Mouse (Mus musculus) limb, embryonic 10.5 days (tissue): ENCODE data around the gene Mef2c. TPM values are rescaled to one million over a fixed set of nuclear protein-coding genes. Genes with fewer than 3 reads are reported as not detected.

ENCODE experiments used
- DNase-seq: peaks from one replicate; pipeline ENCODE4 v3.0.0-alpha.2; 2017; ENCODE audit warnings: low spot score
- H3K27ac ChIP-seq: fragments of 300-500 bp; sonication (generic); 2 replicates; pipeline ENCODE4 v1.5.1; 2016; ENCODE audit warnings: mild to moderate bottlenecking
- H3K27me3 ChIP-seq: fragments of 300-500 bp; sonication (generic); 2 replicates; pipeline ENCODE4 v1.6.1; 2016; ENCODE audit warnings: low read depth, mild to moderate bottlenecking; ENCODE audit not compliant: poor library complexity, severe bottlenecking
- H3K36me3 ChIP-seq: fragments of 300-500 bp; sonication (generic); 2 replicates; pipeline ENCODE4 v1.6.1; 2016; ENCODE audit warnings: mild to moderate bottlenecking, moderate library complexity
- H3K4me1 ChIP-seq: fragments of 300-500 bp; sonication (generic); 2 replicates; pipeline ENCODE4 v1.6.1; 2016
- H3K4me3 ChIP-seq: fragments of 300-500 bp; sonication (generic); 2 replicates; pipeline ENCODE4 v1.5.1; 2016; ENCODE audit warnings: mild to moderate bottlenecking, moderate library complexity
- H3K9me3 ChIP-seq: fragments of 300-500 bp; sonication (generic); replicated peaks from 2 replicates; pipeline ENCODE4 v1.6.1; 2016; ENCODE audit warnings: mild to moderate bottlenecking
- WGBS: fragments of 180-500 bp; shearing (Covaris S2); methylation state at CpG from one replicate; pipeline ENCODE4 v1.1.7; 2016; 5-methylcytosine and 5-hydroxymethylcytosine counted together
- polyA plus RNA-seq: library from polyadenylated mRNA; unstranded; fragments of >200 nt; fragmentation: Nextera tagmentation; extraction: Ambion mirVana; gene quantifications from 2 replicates; pipeline ENCODE4 v1.2.1, GENCODE M21; 2016

Gene Mef2c
- polyA plus RNA-seq, 1 experiment from 2014 or later = 17.5 TPM

DNA sequence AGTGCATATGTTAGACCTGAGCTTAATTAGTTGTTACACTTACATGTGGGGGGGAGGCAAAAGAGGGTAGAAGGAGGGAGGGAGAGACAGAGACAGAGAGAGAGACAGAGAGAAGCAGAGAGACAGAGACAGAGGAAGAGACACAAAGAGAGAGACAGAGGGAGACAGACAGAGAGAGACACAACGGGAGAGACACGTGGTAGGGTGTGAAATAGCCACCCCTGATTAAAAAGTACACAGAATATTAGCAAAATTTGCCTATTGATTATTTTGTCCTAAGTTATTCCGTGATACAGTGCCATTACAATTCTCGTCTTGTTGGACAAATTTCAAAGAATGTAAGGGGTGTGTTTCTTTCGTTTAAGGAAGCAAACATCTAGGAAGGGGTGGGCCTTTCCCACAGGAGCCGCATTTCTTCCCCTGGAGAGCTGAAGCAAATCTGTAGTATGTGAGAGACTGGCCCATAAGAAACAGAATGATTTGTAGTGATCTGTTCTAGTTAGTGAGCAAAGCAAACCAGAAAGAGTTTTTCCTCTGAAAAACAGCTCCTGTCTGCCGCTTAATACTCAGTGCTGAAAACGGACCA, 26.0 kb downstream of the Mef2c start:
- H3K9me3 ChIP-seq = no peaks in the 10 kb centered on the region
- no peak for DNase-seq
- peaks cover 8% of the 10 kb centered on the region; the same call in 1 of the 2 replicates for H3K27me3 ChIP-seq
- no peaks in the 10 kb centered on the region for H3K36me3 ChIP-seq
- no peaks in the 10 kb centered on the region for H3K4me1 ChIP-seq
- WGBS = 73% methylated on average over 8 of the region's 8 CpGs
- H3K4me3 ChIP-seq = no peak overlapping the region
- H3K27ac ChIP-seq = no peak overlapping the region

DNA sequence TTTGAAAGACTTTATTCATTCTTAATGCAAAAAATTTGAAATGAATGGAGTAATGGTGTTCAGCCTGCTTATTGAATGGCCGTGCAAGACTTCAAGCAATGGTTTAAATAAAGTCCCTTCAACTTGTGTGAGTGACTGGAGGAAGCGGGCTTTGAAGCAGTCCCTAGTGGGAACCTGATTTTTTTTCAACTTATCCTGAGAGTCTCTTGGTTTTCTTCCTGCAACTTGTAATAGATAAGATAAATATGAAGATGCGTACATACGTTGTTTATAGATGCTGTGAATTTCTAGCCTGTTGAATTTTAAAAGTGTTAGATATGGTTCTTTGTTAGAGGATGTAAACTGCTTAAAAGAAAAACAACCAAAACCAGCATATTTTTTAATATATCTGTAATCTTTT, 27.1 kb downstream of the Mef2c start:
- H3K9me3 ChIP-seq = no peaks in the 10 kb centered on the region
- DNase-seq = no peak
- WGBS = 87% methylated on average over 4 of the region's 4 CpGs
- H3K27ac ChIP-seq = no peak overlapping the region
- H3K27me3 ChIP-seq = no peaks in the 10 kb centered on the region
- H3K4me3 ChIP-seq = no peak overlapping the region
- H3K4me1 ChIP-seq = no peaks in the 10 kb centered on the region
- no peaks in the 10 kb centered on the region for H3K36me3 ChIP-seq

DNA sequence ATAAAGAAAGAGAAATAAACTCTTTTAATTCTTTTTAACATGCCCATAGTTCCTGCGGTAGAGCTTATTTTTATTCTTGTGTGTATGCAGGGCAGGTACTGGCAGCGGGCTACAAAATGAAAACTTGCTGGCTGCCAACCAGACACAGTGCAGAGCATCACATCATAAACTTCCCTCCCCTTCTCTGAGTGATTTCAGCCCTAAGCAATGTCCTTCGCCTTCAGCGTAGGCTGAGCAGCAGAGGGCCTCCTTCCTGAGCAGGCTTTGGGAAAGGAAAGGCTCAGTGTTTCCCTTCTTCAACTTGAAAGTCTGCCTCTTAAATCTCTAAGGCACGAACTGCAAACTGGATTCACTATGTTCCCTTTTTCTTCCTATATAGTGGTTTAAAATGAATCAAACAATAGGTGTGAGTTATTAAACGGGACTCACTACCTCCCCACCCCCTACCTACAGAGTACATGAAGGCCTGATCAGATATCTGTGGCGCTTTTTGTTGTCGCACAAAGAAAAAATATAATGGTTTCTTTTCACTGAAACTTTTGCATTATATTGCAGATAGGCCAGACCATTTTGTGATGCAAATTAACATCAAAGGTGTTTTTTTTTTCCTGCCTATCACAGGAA, 28.2 kb downstream of the Mef2c start:
- no peak overlapping the region for H3K27ac ChIP-seq
- H3K9me3 ChIP-seq = no peaks in the 10 kb centered on the region
- H3K36me3 ChIP-seq = no peaks in the 10 kb centered on the region
- H3K27me3 ChIP-seq = no peaks in the 10 kb centered on the region
- no peaks in the 10 kb centered on the region for H3K4me1 ChIP-seq
- WGBS = 60% methylated on average over 8 of the region's 8 CpGs
- H3K4me3 ChIP-seq = no peak overlapping the region
- DNase-seq = no peak

DNA sequence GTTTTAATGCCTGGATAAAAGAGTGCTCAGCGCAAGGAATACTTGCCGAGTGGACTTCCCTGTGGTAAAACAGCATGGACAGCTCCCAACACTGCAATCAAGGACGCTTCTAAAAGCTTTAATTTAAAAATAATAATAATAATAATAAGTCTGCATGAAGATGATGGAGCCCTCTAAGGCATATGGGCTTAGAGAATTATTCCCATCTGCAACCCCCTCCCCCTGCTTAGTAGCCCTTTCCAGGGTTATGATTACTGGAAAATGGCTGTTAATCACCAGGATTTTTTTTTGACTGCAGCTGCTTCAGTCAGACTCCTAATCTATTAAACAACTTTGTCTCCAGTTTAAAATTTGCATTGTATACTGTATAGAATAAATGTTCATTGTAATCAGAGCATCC, 32.5 kb downstream of the Mef2c start:
- 88% methylated on average over 3 of the region's 3 CpGs for WGBS
- Histone ChIP-seq H3K27me3 (no peaks in the 10 kb centered on the region), H3K27ac (no peak overlapping the region), H3K9me3 (no peaks in the 10 kb centered on the region), H3K36me3 (no peaks in the 10 kb centered on the region), H3K4me1 (no peaks in the 10 kb centered on the region), H3K4me3 (no peak overlapping the region)
- DNase-seq = no peak

DNA sequence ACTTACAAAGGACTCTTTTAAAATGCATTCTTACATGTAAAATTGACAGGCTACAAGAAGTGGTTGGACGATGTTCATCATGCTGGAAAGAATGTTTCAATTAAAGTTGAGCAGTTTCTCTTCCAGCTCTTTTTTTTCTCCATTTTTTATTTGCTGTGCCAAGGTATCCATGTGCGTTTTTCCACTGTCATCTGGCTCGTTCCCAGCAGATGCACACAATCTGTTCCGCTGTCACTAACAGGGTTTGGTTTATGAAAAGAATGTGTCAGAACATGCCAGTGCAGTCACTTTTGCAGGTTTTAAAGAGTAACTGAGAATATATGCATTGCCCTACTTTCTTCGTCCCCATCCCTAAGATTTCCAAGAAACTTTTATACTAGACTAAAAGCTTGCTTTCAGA, 33.3 kb downstream of the Mef2c start:
- Histone ChIP-seq H3K27ac (no peak overlapping the region), H3K4me3 (no peak overlapping the region), H3K4me1 (no peaks in the 10 kb centered on the region), H3K9me3 (no peaks in the 10 kb centered on the region), H3K36me3 (no peaks in the 10 kb centered on the region), H3K27me3 (no peaks in the 10 kb centered on the region)
- no peak for DNase-seq
- 86% methylated on average over 5 of the region's 5 CpGs for WGBS

DNA sequence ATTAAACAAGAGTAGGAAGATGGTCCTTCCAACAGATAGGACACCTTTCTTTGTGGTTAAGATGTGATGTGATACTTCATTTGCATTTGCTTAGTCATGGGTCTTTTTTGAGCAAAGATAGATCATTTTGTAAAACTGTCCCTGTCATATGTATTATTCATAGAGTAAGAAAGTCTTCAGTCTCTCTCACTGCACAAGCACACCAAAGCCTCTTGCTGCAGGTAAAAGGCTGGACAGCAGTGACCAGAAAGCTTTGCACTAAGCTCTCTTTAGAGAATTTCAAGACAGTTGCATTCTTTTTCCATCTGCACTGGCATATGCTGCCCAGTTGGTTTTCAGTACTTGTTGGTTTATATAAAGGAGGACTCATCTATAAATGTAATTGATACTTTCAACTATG, 36.1 kb downstream of the Mef2c start:
- no peaks in the 10 kb centered on the region for H3K36me3 ChIP-seq
- no peak overlapping the region for H3K4me3 ChIP-seq
- H3K4me1 ChIP-seq = no peaks in the 10 kb centered on the region
- no peak for DNase-seq
- H3K9me3 ChIP-seq = no peaks in the 10 kb centered on the region
- H3K27ac ChIP-seq = no peak overlapping the region
- H3K27me3 ChIP-seq = no peaks in the 10 kb centered on the region

DNA sequence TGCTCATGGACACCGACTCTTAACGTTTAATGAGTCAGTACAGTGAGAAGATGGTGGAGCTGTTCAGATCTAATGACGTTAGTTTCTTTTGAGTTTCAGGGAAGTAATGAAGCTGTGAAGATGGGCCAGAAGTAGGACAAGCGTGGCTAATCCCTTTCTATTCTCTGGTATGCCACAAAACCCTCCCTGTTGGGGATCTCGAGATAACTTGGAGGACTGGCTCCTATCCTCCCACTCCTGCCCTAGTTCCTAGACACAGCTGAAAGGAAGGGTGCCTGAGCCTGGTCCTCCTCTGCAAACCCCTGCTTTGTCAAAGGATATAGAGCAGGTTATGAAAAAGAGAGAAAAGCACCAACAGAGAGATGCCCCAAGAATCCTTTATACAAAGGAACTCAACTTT, 38.8 kb downstream of the Mef2c start:
- 83% methylated on average over 5 of the region's 5 CpGs for WGBS
- Histone ChIP-seq H3K27ac (no peak overlapping the region), H3K27me3 (no peaks in the 10 kb centered on the region), H3K4me1 (no peaks in the 10 kb centered on the region), H3K36me3 (no peaks in the 10 kb centered on the region), H3K4me3 (no peak overlapping the region), H3K9me3 (no peaks in the 10 kb centered on the region)
- DNase-seq = no peak

DNA sequence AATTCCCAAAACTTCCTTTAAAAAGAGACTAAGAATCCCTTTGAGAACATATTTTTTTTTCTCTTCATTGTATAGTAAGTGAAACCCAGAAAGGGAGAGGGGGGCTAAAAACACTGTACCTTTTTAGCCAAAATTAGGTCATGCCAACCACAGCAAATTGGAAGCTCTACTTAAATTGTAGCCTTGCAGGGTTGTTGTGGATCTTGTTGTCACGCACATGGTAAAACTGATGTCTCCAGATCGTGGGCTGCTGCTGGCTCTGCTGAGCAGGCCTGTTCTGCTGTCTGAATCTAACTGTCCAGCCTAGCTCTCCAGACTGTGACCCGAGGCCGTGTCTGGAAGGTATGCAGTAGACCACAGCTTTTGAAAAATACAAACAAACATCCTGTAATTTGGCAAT, 40.9 kb downstream of the Mef2c start:
- H3K27ac ChIP-seq = no peak overlapping the region
- H3K36me3 ChIP-seq = no peaks in the 10 kb centered on the region
- no peaks in the 10 kb centered on the region for H3K27me3 ChIP-seq
- DNase-seq = no peak
- H3K4me3 ChIP-seq = no peak overlapping the region
- H3K9me3 ChIP-seq = no peaks in the 10 kb centered on the region
- H3K4me1 ChIP-seq = no peaks in the 10 kb centered on the region
- WGBS = 84% methylated on average over 4 of the region's 4 CpGs

DNA sequence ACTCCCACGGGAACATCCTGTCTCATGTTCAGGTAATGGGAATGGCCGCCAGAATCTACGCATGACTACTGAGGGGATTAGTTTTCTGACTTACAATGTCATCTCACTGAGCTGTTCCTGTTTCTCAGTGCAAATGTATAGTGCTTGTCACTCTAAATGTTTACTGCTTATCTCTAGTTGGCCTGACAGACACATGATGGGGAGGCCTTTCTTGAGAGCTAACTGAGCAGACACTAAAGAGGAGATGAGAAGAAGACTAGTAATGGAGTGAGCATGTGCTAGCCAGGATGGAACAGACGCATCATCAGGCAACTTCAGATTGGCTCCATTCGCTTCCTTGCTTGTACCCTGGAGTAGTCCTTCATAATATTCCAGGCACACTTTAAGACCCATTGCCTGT, 43.0 kb downstream of the Mef2c start:
- no peak overlapping the region for H3K4me3 ChIP-seq
- no peak for DNase-seq
- H3K27me3 ChIP-seq = no peaks in the 10 kb centered on the region
- 96% methylated on average over 5 of the region's 5 CpGs for whole genome bisulfite sequencing
- no peak overlapping the region for H3K27ac ChIP-seq
- no peaks in the 10 kb centered on the region for H3K9me3 ChIP-seq
- H3K4me1 ChIP-seq = no peaks in the 10 kb centered on the region
- no peaks in the 10 kb centered on the region for H3K36me3 ChIP-seq

DNA sequence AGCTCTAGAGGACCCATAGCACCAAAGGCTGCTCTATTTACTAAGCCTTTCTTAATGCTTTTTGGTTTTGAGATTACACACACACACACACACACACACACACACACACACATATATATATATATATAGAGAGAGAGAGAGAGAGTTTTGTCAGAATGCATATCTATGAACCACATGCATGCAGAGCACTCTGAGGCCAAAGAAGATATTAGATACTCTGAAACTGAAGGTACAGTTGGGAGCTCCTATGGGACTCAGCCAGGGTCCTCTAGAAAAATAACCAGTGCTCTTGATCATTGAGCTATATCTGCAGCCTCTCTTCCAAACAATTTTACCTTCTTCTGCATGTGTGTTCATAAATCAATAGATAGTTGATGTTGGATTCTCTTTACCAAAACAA, 47.4 kb downstream of the Mef2c start:
- no peaks in the 10 kb centered on the region for H3K27me3 ChIP-seq
- no peak for DNase-seq
- no peaks in the 10 kb centered on the region for H3K4me1 ChIP-seq
- H3K4me3 ChIP-seq = no peak overlapping the region
- no peaks in the 10 kb centered on the region for H3K9me3 ChIP-seq
- H3K27ac ChIP-seq = no peak overlapping the region
- H3K36me3 ChIP-seq = no peaks in the 10 kb centered on the region

DNA sequence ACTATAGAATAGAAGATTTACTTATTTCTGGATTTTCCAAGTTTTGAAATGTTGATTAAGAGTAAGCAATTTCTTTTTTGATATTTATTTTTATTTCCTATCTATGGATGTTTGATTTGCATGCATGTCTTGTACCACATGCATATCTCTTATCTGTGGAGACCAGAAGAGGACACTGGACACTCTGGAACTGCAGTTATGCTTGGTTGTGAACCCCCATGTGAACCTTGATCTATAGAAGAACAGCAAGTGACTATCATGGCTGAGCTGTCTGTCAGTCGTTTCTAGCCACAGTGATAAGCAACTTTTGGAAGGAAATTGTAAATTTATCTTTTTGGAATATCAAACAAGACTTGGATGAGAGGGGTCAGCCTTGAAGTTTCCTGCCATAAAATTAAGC, 48.2 kb downstream of the Mef2c start:
- no peak for DNase-seq
- Histone ChIP-seq H3K9me3 (no peaks in the 10 kb centered on the region), H3K27me3 (no peaks in the 10 kb centered on the region), H3K36me3 (no peaks in the 10 kb centered on the region), H3K4me1 (no peaks in the 10 kb centered on the region), H3K4me3 (no peak overlapping the region), H3K27ac (no peak overlapping the region)
- 68% methylated on average over 1 of the region's 1 CpGs for WGBS

DNA sequence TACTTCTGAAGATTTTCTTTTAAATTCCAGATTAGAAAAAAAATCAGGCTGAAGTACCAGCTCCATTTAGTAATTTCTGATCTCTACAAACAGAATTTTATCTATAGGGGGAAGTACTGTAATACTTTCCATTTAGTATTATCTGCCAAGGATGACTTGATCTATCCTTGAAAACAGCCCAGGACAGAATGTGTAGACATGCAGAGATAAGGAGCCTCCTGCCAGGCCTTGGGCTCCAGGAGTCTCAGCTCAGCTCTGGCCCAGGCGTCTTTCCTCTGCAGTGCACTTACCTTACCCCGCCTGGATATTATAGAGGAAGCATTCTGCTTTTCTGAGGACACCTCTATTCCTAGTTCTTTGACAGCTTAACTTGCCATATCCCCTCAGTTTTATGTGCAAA, 59.4 kb downstream of the Mef2c start:
- Histone ChIP-seq H3K4me3 (no peak overlapping the region), H3K36me3 (no peaks in the 10 kb centered on the region), H3K27me3 (no peaks in the 10 kb centered on the region), H3K9me3 (no peaks in the 10 kb centered on the region), H3K27ac (no peak overlapping the region), H3K4me1 (peaks cover 22% of the 10 kb centered on the region)
- 72% methylated on average over 2 of the region's 2 CpGs for WGBS
- no peak for DNase-seq

DNA sequence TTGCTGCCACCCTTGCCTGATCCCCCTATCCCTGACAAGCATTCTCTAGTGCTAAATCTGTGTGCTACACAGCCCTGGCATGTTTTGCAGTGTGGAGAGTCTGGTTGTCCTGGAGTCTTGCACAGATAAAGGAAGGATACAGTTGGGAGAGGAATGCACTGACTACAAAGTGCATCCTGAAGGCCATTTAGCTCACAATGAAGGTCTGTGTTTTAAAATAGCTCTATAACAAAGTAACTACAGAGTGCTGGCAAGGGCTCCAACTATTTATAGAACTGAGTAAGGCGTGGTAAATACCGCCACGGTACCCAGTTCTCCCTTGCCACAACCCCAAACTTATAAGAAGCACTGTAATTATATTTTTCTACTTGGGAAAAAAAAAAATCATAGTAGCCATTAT, 61.9 kb downstream of the Mef2c start:
- 85% methylated on average over 3 of the region's 3 CpGs for WGBS
- H3K27me3 ChIP-seq = no peaks in the 10 kb centered on the region
- H3K4me3 ChIP-seq = no peak overlapping the region
- no peak overlapping the region for H3K27ac ChIP-seq
- H3K36me3 ChIP-seq = no peaks in the 10 kb centered on the region
- H3K9me3 ChIP-seq = no peaks in the 10 kb centered on the region
- DNase-seq = no peak
- H3K4me1 ChIP-seq = peaks cover 22% of the 10 kb centered on the region

DNA sequence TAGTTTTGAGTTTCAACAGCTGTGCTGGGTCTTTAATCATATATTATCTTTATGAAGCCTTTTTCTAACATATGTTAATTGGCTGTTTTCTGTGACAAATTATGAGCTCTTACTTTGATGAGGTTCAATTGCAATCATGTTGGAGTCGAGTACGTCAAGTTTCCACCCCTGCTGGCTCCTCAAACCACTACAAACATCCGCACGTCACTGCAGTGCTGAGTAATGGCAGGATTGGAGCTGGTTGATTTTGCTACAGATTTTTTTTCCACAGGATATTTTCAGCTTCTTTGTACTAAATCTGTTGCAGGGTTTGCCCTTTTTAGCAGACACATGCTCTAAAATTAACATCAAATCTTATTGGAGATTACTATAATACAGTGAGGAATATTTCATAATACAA, 62.3 kb downstream of the Mef2c start:
- 37% methylated on average over 4 of the region's 4 CpGs for WGBS
- DNase-seq = no peak
- Histone ChIP-seq H3K36me3 (no peaks in the 10 kb centered on the region), H3K27ac (no peak overlapping the region), H3K4me1 (peaks cover 22% of the 10 kb centered on the region), H3K9me3 (no peaks in the 10 kb centered on the region), H3K27me3 (no peaks in the 10 kb centered on the region), H3K4me3 (no peak overlapping the region)
